Mouse (Mus musculus) forebrain, embryonic 11.5 days (tissue): ENCODE results near the gene Rmnd5b. TPM values are rescaled to one million over a fixed set of nuclear protein-coding genes. Genes with fewer than 3 reads are reported as not detected.

Experiments used
- ATAC-seq: fragments of 200-750 bp; cut with Nextera tagmentation; replicated peaks from 2 replicates; pipeline ENCODE4 v1.8.0; 2017; ENCODE audit warnings: moderate TSS enrichment; ENCODE audit not compliant: low FRiP score
- DNase-seq: peaks from one replicate; pipeline ENCODE4 v3.0.0-alpha.2; 2017; ENCODE audit warnings: low spot score
- H3K27ac ChIP-seq: fragments of 300-500 bp; sonication (generic); 2 replicates; pipeline ENCODE4 v1.5.1; 2014; ENCODE audit warnings: low read depth, low read length
- H3K27me3 ChIP-seq: fragments of 300-500 bp; sonication (generic); 2 replicates; pipeline ENCODE4 v1.6.1; 2014; ENCODE audit warnings: mild to moderate bottlenecking, low read length, mixed read lengths; ENCODE audit not compliant: control insufficient read depth, insufficient read depth
- H3K36me3 ChIP-seq: fragments of 300-500 bp; sonication (generic); 2 replicates; pipeline ENCODE4 v1.6.1; 2014; ENCODE audit warnings: mild to moderate bottlenecking, low read length, moderate library complexity, mixed read lengths; ENCODE audit not compliant: control insufficient read depth, insufficient read depth
- H3K4me1 ChIP-seq: fragments of 300-500 bp; sonication (generic); replicated peaks from 2 replicates; pipeline ENCODE4 v1.6.1; 2014; ENCODE audit warnings: low read length, mixed read lengths; ENCODE audit not compliant: control insufficient read depth, insufficient read depth
- H3K4me2 ChIP-seq: fragments of 300-500 bp; sonication (generic); 2 replicates; pipeline ENCODE4 v1.6.1; 2014; ENCODE audit warnings: low read depth, mild to moderate bottlenecking, low read length, moderate library complexity, mixed read lengths; ENCODE audit not compliant: severe bottlenecking
- H3K4me3 ChIP-seq: fragments of 300-500 bp; sonication (generic); 2 replicates; pipeline ENCODE4 v1.5.1; 2014; ENCODE audit warnings: low read depth, low read length
- H3K9ac ChIP-seq: fragments of 300-500 bp; sonication (generic); 2 replicates; pipeline ENCODE4 v1.6.1; 2014; ENCODE audit warnings: low read length
- H3K9me3 ChIP-seq: fragments of 300-500 bp; sonication (generic); 2 replicates; pipeline ENCODE4 v1.6.1; 2016; ENCODE audit warnings: low read length, mixed read lengths; ENCODE audit not compliant: control insufficient read depth
- WGBS: fragments of 180-500 bp; shearing (Covaris S2); extraction: QIAGEN DNeasy Blood & Tissue Kit; methylation state at CpG from one replicate; pipeline ENCODE4 v1.1.7; 2014; 5-methylcytosine and 5-hydroxymethylcytosine counted together
- polyA plus RNA-seq: library from polyadenylated mRNA; unstranded; fragments of >200 nt; fragmentation: Nextera tagmentation; extraction: Ambion mirVana; gene quantifications from 2 replicates; pipeline ENCODE4 v1.2.1, GENCODE M21; 2014

Rmnd5b gene
- 40.4 and 47.8 TPM in 2 replicates for polyA plus RNA-seq

DNA sequence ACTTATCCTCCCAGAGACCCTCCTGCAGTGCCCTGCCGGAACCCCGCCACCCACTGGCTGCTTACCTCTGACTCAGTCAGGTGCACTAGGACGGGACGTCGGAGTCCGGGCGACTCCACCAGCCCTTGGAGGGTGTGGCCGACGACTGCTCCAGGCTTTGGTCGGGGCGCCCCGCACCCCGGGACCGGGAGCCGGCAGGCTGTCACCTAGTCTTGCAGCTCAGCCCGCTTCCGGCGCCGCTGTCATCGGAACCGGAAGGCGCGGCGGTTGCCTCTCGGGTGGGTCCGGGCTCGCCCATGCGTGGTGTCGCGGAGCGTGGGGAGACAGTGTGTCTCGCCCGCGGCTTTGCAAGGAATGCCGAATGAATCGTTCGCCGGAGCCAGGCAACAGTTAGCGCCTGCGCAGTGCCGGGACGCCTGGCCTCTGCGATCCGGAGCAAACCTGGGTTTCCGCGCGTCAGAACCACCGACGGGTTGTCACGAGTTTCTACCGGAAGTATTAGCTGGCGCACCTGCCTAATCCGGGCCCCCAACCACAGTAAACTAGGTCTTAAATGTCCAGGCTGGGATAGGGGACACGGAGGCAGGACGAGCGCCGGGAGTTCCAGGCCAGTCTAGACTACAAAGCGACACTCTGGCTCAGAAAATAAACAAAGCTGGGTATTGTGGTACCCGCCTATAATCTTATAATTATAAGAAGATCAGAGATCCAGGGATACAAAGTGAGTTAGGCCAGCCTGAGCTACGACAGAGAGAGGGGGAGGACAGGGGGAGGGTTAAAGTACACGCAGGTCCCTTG, at the start of gene Rmnd5b:
Gene Rmnd5b, minus strand, starts transcription at position 372 of the 798 bp plus-strand sequence.
- H3K4me3 ChIP-seq = peak within 1 kb of the TSS; percentile 72
- peak; percentile 91 for DNase-seq
- ATAC-seq = peak; percentile 84
- H3K27me3 ChIP-seq = no peaks in the 10 kb centered on the region
- peak within 1 kb of the TSS; percentile 50 for H3K27ac ChIP-seq
- no peaks in the 10 kb centered on the region for H3K36me3 ChIP-seq
- peaks cover 6% of the 10 kb centered on the region; the same call in 1 of the 2 replicates for H3K4me1 ChIP-seq
- H3K4me2 ChIP-seq = peak within 1 kb of the TSS; percentile 78
- no peaks in the 10 kb centered on the region for H3K9me3 ChIP-seq
- H3K9ac ChIP-seq = peak within 1 kb of the TSS; percentile 76
- WGBS = under 1% methylated on average over 61 of the region's 61 CpGs

DNA sequence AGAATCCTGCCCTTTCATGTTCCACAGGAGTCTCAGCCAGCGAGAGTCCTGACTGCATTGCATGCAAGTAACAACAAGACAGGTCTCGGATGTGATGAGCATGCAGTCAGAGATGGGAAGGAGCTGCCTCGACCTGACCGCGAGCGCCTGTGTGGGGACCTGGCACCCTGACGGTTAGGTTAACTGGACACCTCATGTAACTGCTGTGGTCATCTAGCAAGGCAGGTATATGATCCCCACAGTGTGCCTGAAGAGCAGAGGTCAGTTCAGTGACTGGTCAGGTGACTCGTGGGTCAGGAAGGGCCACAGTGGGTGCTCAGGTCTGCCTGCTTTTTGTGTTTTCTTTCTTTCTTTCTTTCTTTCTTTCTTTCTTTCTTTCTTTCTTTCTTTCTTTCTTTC, 46.3 kb upstream of the Rmnd5b start:
- Histone ChIP-seq H3K4me2 (no peak overlapping the region), H3K27me3 (no peaks in the 10 kb centered on the region), H3K27ac (no peak overlapping the region), H3K4me3 (no peak overlapping the region), H3K9me3 (no peaks in the 10 kb centered on the region), H3K36me3 (no peaks in the 10 kb centered on the region), H3K9ac (no peak overlapping the region), H3K4me1 (no peaks in the 10 kb centered on the region)
- WGBS = 48% methylated on average over 8 of the region's 8 CpGs
- ATAC-seq = no peak
- DNase-seq = no peak

DNA sequence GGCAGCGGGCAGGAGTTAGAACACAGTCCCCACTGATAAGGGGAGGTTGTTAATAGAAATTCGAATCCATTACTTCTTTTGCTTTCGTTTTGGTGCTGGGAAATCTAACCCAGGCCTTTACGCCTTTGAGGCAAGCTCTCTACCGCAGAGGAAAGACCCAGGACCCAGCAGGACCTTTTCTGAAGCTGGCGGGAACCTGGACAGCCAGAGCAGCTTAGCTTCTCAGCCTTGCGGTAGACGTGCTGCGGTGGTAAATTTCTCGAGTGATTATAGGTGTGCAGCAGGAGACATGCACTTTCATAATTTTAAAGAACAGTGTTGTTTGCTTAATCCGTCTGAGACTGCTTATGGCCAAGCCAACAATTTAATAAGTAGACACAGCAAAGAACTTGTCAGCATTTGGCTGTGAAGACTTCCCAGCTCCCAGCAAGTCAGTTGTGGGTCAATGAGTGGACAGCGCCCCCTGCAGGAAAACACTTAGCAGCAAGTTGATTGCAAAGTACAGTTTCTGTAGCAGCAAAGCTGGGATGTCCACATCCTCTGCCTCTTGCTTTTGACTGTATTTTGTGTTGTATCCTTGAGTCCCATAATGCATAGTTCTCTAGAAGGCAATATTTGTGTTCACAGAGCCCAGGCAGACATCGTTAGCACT, 45.8 kb upstream of the Rmnd5b start:
- H3K4me1 ChIP-seq = no peaks in the 10 kb centered on the region
- peak; percentile 91 for DNase-seq
- 39% methylated on average over 13 of the region's 13 CpGs for WGBS
- no peak overlapping the region for H3K27ac ChIP-seq
- no peaks in the 10 kb centered on the region for H3K27me3 ChIP-seq
- no peak overlapping the region for H3K4me3 ChIP-seq
- peak overlapping the region; percentile 6; the same call in 1 of the 2 replicates for H3K4me2 ChIP-seq
- ATAC-seq = no peak
- H3K9me3 ChIP-seq = no peaks in the 10 kb centered on the region
- H3K36me3 ChIP-seq = no peaks in the 10 kb centered on the region
- no peak overlapping the region for H3K9ac ChIP-seq

DNA sequence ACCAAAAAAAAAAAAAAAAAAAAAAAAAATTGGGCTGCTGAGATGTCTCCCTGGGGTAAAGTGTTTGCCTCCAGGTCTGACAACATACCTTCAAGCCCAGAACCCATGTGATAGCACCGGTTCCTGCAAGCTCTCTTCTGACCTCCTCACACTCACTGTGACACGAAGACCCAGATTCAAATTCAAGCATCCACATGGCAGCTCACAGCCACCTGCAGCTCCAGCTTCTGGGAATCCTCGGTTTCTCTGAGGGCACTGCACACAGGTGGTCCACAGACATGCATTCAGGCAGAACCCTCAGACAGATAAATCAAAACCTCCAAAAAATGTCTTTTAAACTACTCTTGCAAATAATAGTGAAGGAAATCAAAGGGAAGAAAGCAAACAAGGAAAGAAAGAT, 43.8 kb upstream of the Rmnd5b start:
- Histone ChIP-seq H3K4me3 (no peak overlapping the region), H3K36me3 (no peaks in the 10 kb centered on the region), H3K4me2 (no peak overlapping the region), H3K27ac (no peak overlapping the region), H3K9ac (no peak overlapping the region), H3K9me3 (no peaks in the 10 kb centered on the region), H3K27me3 (no peaks in the 10 kb centered on the region), H3K4me1 (no peaks in the 10 kb centered on the region)
- WGBS = 84% methylated on average over 3 of the region's 3 CpGs
- ATAC-seq (no peak), DNase-seq (no peak)

DNA sequence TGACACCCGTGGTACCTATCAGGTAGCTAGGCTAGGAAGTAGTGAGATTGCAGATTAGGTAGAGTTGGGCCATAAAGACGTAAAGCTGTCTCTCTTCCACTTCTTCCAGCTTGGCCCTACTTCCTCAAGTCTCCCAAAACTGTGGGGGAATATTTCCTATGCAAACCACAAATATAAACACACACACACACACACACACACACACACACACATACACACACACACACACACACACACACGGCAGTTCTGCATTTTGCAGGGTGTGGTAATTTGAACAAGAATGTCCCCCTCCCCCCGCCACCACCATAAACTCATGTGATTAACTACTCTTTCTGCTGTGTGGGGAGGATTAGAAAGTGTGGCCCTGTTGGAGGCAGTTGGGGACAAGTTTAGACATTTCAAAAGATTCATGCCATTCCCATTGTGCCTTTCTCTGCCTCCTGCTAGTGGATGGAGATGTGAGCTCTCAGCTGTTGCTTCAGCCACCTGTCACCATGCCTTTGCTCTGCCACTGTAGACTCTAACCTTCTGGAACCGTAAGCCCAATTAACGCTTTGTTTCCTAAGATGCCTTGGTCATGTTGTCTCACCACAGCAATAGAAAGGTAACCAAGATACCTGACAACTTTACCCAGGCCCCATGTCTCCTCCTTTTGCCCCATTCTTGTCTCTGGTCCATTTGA, 42.2 kb upstream of the Rmnd5b start:
- H3K27ac ChIP-seq = no peak overlapping the region
- ATAC-seq = no peak
- no peaks in the 10 kb centered on the region for H3K36me3 ChIP-seq
- no peak overlapping the region for H3K4me2 ChIP-seq
- no peaks in the 10 kb centered on the region for H3K4me1 ChIP-seq
- no peaks in the 10 kb centered on the region for H3K27me3 ChIP-seq
- no peak overlapping the region for H3K9ac ChIP-seq
- no peaks in the 10 kb centered on the region for H3K9me3 ChIP-seq
- WGBS = 76% methylated on average over 6 of the region's 6 CpGs
- no peak for DNase-seq
- H3K4me3 ChIP-seq = no peak overlapping the region

DNA sequence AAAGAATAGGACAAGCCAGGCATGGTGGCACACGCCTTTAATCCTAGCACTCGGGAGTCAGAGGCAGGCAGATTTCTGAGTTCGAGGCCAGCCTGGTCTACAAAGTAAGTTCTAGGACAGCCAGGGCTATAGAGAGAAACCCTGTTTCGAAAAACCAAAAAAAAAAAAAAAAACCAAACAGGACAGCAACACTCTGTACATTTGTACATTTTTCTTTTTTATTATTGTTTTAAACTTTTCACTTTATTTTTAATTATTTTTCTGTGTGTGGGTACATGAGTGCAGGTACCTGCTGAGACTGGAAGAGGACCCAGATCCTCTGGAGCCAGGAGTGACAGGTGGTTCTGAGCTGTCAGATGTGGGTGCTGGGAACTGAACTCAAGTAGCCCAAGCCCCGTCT, 39.7 kb upstream of the Rmnd5b start:
- Histone ChIP-seq H3K4me2 (no peak overlapping the region), H3K4me3 (no peak overlapping the region), H3K27me3 (no peaks in the 10 kb centered on the region), H3K9ac (no peak overlapping the region), H3K36me3 (no peaks in the 10 kb centered on the region), H3K27ac (no peak overlapping the region), H3K4me1 (no peaks in the 10 kb centered on the region), H3K9me3 (no peaks in the 10 kb centered on the region)
- no peak for ATAC-seq
- no peak for DNase-seq
- WGBS = 81% methylated on average over 5 of the region's 5 CpGs

DNA sequence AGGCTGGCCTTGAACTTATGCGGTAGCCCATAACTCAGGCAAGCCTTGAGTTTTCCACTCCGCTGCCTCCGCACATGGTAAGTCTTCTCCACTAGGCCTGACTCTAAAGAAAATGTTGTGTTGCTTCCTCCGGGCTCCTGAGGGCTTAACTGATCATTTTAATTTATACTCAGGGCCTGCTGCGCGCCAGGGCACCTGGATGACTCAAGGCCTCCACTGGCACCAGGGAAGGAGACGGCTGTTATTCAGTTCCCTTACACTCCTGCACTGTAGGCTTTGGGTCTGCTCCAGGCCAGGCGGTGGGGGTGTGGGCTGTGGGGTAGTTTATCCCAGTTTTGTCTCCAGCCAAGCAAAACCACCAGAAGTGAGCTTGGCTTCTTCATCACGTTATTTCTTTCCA, 37.6 kb upstream of the Rmnd5b start:
- Histone ChIP-seq H3K27ac (no peak overlapping the region), H3K27me3 (no peaks in the 10 kb centered on the region), H3K36me3 (no peaks in the 10 kb centered on the region), H3K4me3 (no peak overlapping the region), H3K4me2 (no peak overlapping the region), H3K4me1 (no peaks in the 10 kb centered on the region), H3K9ac (no peak overlapping the region), H3K9me3 (no peaks in the 10 kb centered on the region)
- no peak for ATAC-seq
- DNase-seq = no peak
- WGBS = 80% methylated on average over 9 of the region's 9 CpGs

DNA sequence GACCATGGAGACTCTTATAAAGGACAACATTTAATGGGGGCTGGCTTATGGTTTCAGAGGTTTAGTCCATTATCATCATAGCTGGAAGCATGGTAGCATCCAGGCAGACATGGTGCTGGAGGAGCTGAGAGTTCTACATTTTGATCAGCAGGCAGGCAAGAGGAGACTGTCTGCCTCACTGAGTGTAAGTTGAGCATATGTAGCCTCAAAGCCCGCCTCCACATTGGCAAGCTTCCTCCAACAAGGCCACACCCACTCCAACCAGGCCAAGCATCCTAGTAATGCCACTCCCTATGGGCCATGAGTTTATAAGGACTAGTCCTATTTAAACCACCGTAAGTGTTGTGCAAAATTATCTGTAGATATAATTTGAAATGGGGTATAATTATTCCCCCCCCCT, 35.7 kb upstream of the Rmnd5b start:
- WGBS = 80% methylated on average over 2 of the region's 2 CpGs
- no peak overlapping the region for H3K9ac ChIP-seq
- ATAC-seq (no peak), DNase-seq (no peak)
- no peak overlapping the region for H3K27ac ChIP-seq
- H3K4me3 ChIP-seq = no peak overlapping the region
- H3K4me2 ChIP-seq = no peak overlapping the region
- H3K27me3 ChIP-seq = no peaks in the 10 kb centered on the region
- no peaks in the 10 kb centered on the region for H3K36me3 ChIP-seq
- no peaks in the 10 kb centered on the region for H3K4me1 ChIP-seq
- H3K9me3 ChIP-seq = no peaks in the 10 kb centered on the region
